Mouse (Mus musculus) neutrophil, adult 59 days (primary cell): Measurements from ENCODE around the gene Rab6b. TPM values are rescaled to one million over a fixed set of nuclear protein-coding genes. Genes with fewer than 3 reads are reported as not detected.

ENCODE experiments used
- total RNA-seq, 2 experiments: library from RNA; stranded (reverse); gene quantifications; 1 replicate in 1 of 2; 2 replicates in 1 of 2; pipeline ENCODE4 v1.2.4; 2023

Gene Rab6b
- under 1 TPM; 0.07 to 0.22 TPM for total RNA-seq

DNA sequence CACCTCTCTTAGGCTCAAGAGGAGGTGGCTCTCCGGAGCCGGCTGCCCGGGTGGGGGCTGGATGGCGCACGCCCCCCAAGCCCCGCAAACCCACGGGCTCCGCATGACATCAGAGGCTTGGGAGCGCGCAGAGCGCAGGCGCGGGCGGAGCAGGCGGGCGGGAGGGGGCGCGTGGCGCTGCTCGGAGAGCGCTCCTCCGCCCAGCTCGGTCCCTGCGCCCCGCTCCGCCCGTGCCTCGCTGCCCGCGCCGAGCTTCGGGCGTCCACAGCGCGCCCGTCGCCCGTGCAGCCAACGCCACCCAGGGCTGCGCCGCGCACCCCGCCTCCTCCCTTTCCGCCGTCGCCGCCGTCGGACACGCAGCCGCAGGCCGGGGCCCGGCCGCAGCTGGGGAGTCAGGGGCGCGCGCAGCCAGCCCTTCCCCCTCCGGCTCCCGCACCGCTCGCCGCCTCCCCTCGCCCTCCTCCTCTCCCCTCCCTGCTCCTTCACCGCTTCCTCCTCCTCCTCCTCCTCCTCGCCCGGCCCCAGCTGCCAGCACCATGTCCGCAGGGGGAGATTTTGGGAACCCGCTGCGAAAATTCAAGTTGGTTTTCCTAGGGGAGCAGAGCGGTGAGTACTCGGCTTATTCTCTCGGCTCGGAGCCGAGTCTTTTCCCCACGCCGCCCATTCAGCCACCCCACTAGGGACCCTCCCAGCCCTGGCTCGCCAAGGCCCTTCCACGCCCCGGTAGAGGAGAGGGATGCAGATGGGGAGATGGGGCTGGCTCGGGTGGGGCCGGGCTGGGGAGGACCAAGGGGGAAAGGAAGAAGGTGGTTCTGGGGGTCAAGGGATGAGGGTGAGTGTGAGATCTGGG, at the start of gene Rab6b:
TSS of gene Rab6b (plus strand) at position 167 of the 850 bp plus-strand sequence.

DNA sequence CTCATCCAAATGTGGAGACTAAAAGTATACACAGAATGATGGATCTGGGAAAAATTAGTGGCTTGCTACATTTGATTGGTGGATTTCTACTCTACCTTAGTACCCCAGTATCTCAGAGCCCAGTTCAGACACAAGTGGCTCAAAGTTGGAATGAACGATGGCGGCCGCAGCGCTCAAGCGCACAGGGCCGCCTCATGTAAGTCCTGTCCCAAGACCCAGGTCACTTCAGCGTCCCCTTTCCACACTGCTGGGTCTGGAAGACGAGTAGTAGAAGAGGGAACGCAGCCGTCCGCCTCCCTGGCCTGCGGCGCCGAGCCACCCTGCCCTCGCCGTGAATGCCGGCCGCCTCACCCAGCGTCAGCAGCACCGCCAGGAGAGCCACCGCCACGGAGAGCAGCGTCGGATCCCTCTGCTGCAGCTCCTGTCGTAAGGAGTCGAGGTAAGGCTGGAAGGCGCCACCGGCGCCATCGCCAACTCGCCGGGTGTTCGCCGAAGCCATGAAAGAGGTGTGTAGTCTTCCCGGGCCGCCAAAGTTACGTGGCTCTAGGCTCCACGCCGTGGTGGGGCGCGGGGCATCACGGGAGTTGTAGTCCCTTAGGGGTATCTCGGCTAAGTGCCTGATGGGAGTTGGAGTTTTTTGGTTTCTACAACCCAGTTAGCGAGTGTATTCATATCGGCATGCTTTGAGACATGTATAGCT, 90.1 kb downstream of the Rab6b start, which contains the start of gene Srprb:
TSS of gene Srprb (minus strand) at position 577 of the 700 bp plus-strand sequence.

DNA sequence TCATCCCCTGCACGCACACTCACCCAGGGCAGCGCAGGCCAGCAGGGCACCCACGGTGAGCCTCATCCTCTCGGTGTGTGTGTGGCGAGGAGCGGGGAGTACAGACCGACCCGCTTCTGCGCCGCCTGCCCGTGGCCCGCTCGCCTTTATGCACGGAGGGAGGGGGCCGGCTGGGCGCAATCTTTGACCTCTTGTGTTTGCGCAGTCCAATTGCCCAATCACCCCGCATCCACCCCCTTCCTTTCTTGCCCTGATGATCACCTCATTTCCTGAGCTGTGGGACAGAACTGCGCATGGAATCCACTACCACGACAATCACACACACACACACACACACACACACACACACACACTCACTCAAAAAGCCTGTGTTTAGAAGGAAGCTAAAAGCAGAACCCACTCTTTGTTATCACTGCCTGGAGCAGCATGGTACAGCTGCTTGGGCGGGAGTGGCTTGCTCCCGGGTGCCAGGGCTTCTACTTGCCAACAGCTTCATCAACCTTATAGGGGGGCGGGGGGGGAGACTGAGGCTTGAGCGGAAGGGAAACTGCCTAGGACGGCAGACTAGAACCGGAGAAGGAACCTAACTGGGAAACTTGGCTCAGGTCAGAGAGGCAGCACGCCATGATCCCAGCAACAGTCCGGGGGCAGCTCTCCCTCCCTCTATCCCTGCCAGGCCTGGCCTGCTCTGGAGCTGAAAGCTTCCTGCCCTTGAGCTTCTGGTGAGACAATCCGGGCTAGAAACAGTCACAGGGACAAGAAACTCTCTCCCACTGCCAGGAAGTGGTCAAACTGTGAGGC, 118.8 kb downstream of the Rab6b start, which contains the start of the genes Gm20425 and Trf:
TSS of gene Gm20425 (minus strand) at position 157 of the 801 bp plus-strand sequence.
TSS of gene Trf (minus strand) at position 294 of the 801 bp plus-strand sequence.

Other genes starting within 250 kb of the Rab6b start
- gene Slco2a1, start 123.1 kb upstream of the Rab6b start, total RNA-seq = under 1 TPM; 0.04 to 0.07 TPM
- 1 to 10 TPM; 8.5 to 9.3 TPM for gene Srprb, start 90.3 kb downstream of the Rab6b start, total RNA-seq
- 1 to 10 TPM; 1.2 to 1.3 TPM for gene Gm20425, start 118.5 kb downstream of the Rab6b start, total RNA-seq
- 100 to 1,000 TPM in 1 of 2 experiments, 10 to 100 TPM in 1; 80.1 to 102 TPM for gene Trf, start 118.7 kb downstream of the Rab6b start, total RNA-seq
- 1 to 10 TPM in 1 of 2 experiments, under 1 TPM in 1; 0.60 to 2.4 TPM for gene 1300017J02Rik, start 193.3 kb downstream of the Rab6b start, total RNA-seq
- 10 to 100 TPM; 66.1 to 77.3 TPM for gene Topbp1, start 193.4 kb downstream of the Rab6b start, total RNA-seq